11 mouse cellular contexts compared by ENCODE assay signal in genomic region chr7:46601097-46601496, GRCm38 (mm10). TPM values are rescaled to one million over a fixed set of nuclear protein-coding genes. Genes with fewer than 3 reads are reported as not detected.
A peak's percentile ranks its signal among the peaks of the same experiment; 100 is the strongest.
DNase-seq lines count a peak whose midpoint lies in the region; ATAC-seq lines count a peak whose summit lies in the region.
"Had no signal": no experiment of that assay in that cellular context is flagged by ENCODE, and none has a peak within 500 bp of the region (broad histone marks: within the 10 kb centered on the region; RNA-seq: fewer than 3 reads in every experiment).

No protein-coding gene starts in this region.

- H3K4me3 ChIP-seq in heart, embryonic 10.5 days = no peak overlapping the region
- no peak overlapping the region for H3K4me3 ChIP-seq in limb, embryonic 12.5 days (replicated peaks)
- H3K4me3 ChIP-seq: heart, embryonic 15.5 days; lung, embryonic 15.5 days had no signal

- no peak for ATAC-seq in limb, embryonic 12.5 days (ENCODE audit: insufficient number of reproducible peaks, insufficient read depth, low FRiP score, low TSS enrichment, low read depth)
- no peak for ATAC-seq in activated CD4-positive, CD25-positive, alpha-beta regulatory T cell, adult 4 months
- ATAC-seq: Patski had no signal

- H3K27me3 ChIP-seq in heart, embryonic 10.5 days (ENCODE audit: insufficient read depth, poor library complexity, severe bottlenecking) = no peaks in the 10 kb centered on the region
- H3K27me3 ChIP-seq in limb, embryonic 12.5 days = no peaks in the 10 kb centered on the region; the same call in 1 of the 2 replicates
- H3K27me3 ChIP-seq: heart, embryonic 15.5 days; lung, embryonic 15.5 days; Patski had no signal

- WGBS in heart, embryonic 10.5 days = 48% methylated on average over 5 of the region's 5 CpGs
- 46% methylated on average over 5 of the region's 5 CpGs for WGBS in limb, embryonic 12.5 days

- no peak for DNase-seq in heart, embryonic 10.5 days (ENCODE audit: low spot score)
- no peak for DNase-seq in heart, adult 8-10 months (ENCODE audit: low spot score)
- DNase-seq in thymus, postnatal 25 days = peak; percentile 33
- DNase-seq in thymus, adult 18-20 months = no peak
- no peak for DNase-seq in urinary bladder, postnatal 4 days (ENCODE audit: low spot score in 2 of 2)
- DNase-seq in adrenal gland, postnatal 10 days = no peak

- H3K36me3 ChIP-seq in heart, embryonic 10.5 days = no peaks in the 10 kb centered on the region
- H3K36me3 ChIP-seq in limb, embryonic 12.5 days = no peaks in the 10 kb centered on the region
- H3K36me3 ChIP-seq: heart, embryonic 15.5 days; lung, embryonic 15.5 days had no signal

- H3K4me1 ChIP-seq in heart, embryonic 10.5 days = peaks cover 16% of the 10 kb centered on the region
- H3K4me1 ChIP-seq in limb, embryonic 12.5 days (replicated peaks) = peaks cover 9% of the 10 kb centered on the region
- H3K4me1 ChIP-seq: lung, embryonic 15.5 days had no signal

- H3K9ac ChIP-seq in limb, embryonic 12.5 days (replicated peaks) = no peak overlapping the region
- H3K9ac ChIP-seq: heart, embryonic 15.5 days; lung, embryonic 15.5 days had no signal

- H3K9me3 ChIP-seq in heart, embryonic 10.5 days = no peaks in the 10 kb centered on the region
- H3K9me3 ChIP-seq in limb, embryonic 12.5 days = no peaks in the 10 kb centered on the region
- H3K9me3 ChIP-seq: heart, embryonic 15.5 days; lung, embryonic 15.5 days had no signal

- H3K27ac ChIP-seq in heart, embryonic 10.5 days = peak overlapping the region; percentile 62
- no peak overlapping the region for H3K27ac ChIP-seq in limb, embryonic 12.5 days
- H3K27ac ChIP-seq: heart, embryonic 15.5 days; lung, embryonic 15.5 days had no signal

- 0 out of 2 replicates have a peak overlapping the region, but pooled peaks have one; percentile 13 for H3K4me2 ChIP-seq in limb, embryonic 12.5 days
- H3K4me2 ChIP-seq: heart, embryonic 15.5 days; lung, embryonic 15.5 days had no signal

RNA-seq across cellular contexts. Expression of gene Sergef, which starts 38.5 kb away (rescaled TPM):
- polyA plus RNA-seq in heart, embryonic 10.5 days (2016; fragmentation: Nextera tagmentation; extraction: Ambion mirVana) = 12.0 and 12.5 TPM in 2 replicates
- 1 to 10 TPM; 3.9 to 6.9 (median 5.0) TPM for total RNA-seq in heart, adult 8-10 months (2022)
- 11.1 and 12.1 TPM in 2 replicates for polyA plus RNA-seq in limb, embryonic 12.5 days (2016; fragmentation: Nextera tagmentation; extraction: Ambion mirVana)
- polyA plus RNA-seq in activated CD4-positive, CD25-positive, alpha-beta regulatory T cell, adult 4 months (2017; shearing (Covaris generic)) = 10 to 100 TPM; 17.9 to 18.3 TPM
- 10 to 100 TPM in 1 of 2 experiments, 1 to 10 TPM in 1; 9.7 to 14.4 TPM for total RNA-seq in adrenal gland, postnatal 10 days (2021)
